Mouse (Mus musculus) liver, embryonic 13.5 days (tissue): ENCODE results near the gene Hist2h2aa1. TPM values are rescaled to one million over a fixed set of nuclear protein-coding genes. Genes with fewer than 3 reads are reported as not detected.
"Not testable (repeated sequence)": the region's sequence is repeated elsewhere in the genome, so short reads cannot be mapped to it uniquely, and the experiment has no call there.

Source experiments
- ATAC-seq: fragments of 200-750 bp; cut with Nextera tagmentation; 2 replicates; pipeline ENCODE4 v1.8.0; 2017; ENCODE audit warnings: low read depth, mild to moderate bottlenecking, moderate number of reproducible peaks, moderate library complexity
- DNase-seq: peaks from one replicate; pipeline ENCODE4 v3.0.0; 2022
- H3K27ac ChIP-seq: fragments of 300-500 bp; sonication (generic); 2 replicates; pipeline ENCODE4 v1.5.1; 2015; ENCODE audit warnings: moderate library complexity, mild to moderate bottlenecking, inconsistent platforms
- H3K27me3 ChIP-seq: fragments of 300-500 bp; sonication (generic); 2 replicates; pipeline ENCODE4 v1.6.1; 2015; ENCODE audit warnings: mild to moderate bottlenecking, inconsistent platforms
- H3K36me3 ChIP-seq: fragments of 300-500 bp; sonication (generic); 2 replicates; pipeline ENCODE4 v1.6.1; 2015; ENCODE audit warnings: mild to moderate bottlenecking, inconsistent platforms
- H3K4me1 ChIP-seq: fragments of 300-500 bp; sonication (generic); replicated peaks from 2 replicates; pipeline ENCODE4 v1.6.1; 2015; ENCODE audit warnings: inconsistent platforms
- H3K4me2 ChIP-seq: fragments of 300-500 bp; sonication (generic); 2 replicates; pipeline ENCODE4 v1.6.1; 2015; ENCODE audit warnings: inconsistent platforms, mild to moderate bottlenecking, moderate library complexity
- H3K4me3 ChIP-seq: fragments of 300-500 bp; sonication (generic); replicated peaks from 2 replicates; pipeline ENCODE4 v1.5.1; 2015; ENCODE audit warnings: mild to moderate bottlenecking, inconsistent platforms
- H3K9ac ChIP-seq: fragments of 300-500 bp; sonication (generic); 2 replicates; pipeline ENCODE4 v1.6.1; 2015; ENCODE audit warnings: mild to moderate bottlenecking, inconsistent platforms
- H3K9me3 ChIP-seq: fragments of 300-500 bp; sonication (generic); replicated peaks from 2 replicates; pipeline ENCODE4 v1.6.1; 2016; ENCODE audit warnings: inconsistent platforms
- WGBS: fragments of 180-500 bp; shearing (Covaris S2); methylation state at CpG from one replicate; pipeline ENCODE4 v1.1.7; 2015; ENCODE audit not compliant: insufficient replicate concordance; 5-methylcytosine and 5-hydroxymethylcytosine counted together
- polyA plus RNA-seq: library from polyadenylated mRNA; unstranded; fragments of >200 nt; fragmentation: Nextera tagmentation; extraction: Ambion mirVana; gene quantifications from 2 replicates; pipeline ENCODE4 v1.2.1, GENCODE M21; 2015

Gene Hist2h2aa1
- polyA plus RNA-seq, 1 experiment from 2014 or later = 40.6 TPM

- peak within 1 kb of the TSS; percentile 95 for H3K9ac ChIP-seq
- peak within 1 kb of the TSS; percentile 72 for H3K4me3 ChIP-seq
- no peaks in the 10 kb centered on the region for H3K27me3 ChIP-seq
- H3K27ac ChIP-seq = peak within 1 kb of the TSS; percentile 100
- H3K4me1 ChIP-seq = peaks cover 58% of the 10 kb centered on the region
- WGBS = 0% methylated on average over 37 of the region's 37 CpGs
- H3K4me2 ChIP-seq = peak within 1 kb of the TSS; percentile 92
- DNase-seq (peak; percentile 75), ATAC-seq (peak; percentile 64)
- no peaks in the 10 kb centered on the region for H3K9me3 ChIP-seq
- no peaks in the 10 kb centered on the region for H3K36me3 ChIP-seq
These were observed 25.6 kb upstream of the Hist2h2aa1 start, which contains the start of the genes Bola1 and Hist2h2ab for GRCm38 (mm10) chr3:96219661-96220130. Gene Bola1 (minus strand): TSS chr3:96219709. Gene Hist2h2ab (plus strand): TSS chr3:96219865.

GRCm38 (mm10) chr3:96220131-96220764 is 25.0 kb upstream of the Hist2h2aa1 start:
- ATAC-seq (peak; percentile 5; the same call in 1 of the 2 replicates), DNase-seq (peak; percentile 52)
- Histone ChIP-seq H3K27ac (peak overlapping the region; percentile 100), H3K4me3 (peak overlapping the region; percentile 72), H3K4me1 (peaks cover 61% of the 10 kb centered on the region), H3K4me2 (peak overlapping the region; percentile 92), H3K9ac (peak overlapping the region; percentile 95)
- under 1% methylated on average over 41 of the region's 47 CpGs for WGBS
- H3K27me3 ChIP-seq, H3K9me3 ChIP-seq, H3K36me3 ChIP-seq: not testable (repeated sequence)

GRCm38 (mm10) chr3:96220765-96221639 is 24.3 kb upstream of the Hist2h2aa1 start, which contains the start of the genes Hist2h2ac and Hist2h2be:
Gene Hist2h2ac (minus strand): TSS chr3:96220880.
Gene Hist2h2be (plus strand): TSS chr3:96221119.
- Histone ChIP-seq H3K27me3 (no peaks in the 10 kb centered on the region), H3K4me3 (peak within 1 kb of the TSS; percentile 72), H3K27ac (peak within 1 kb of the TSS; percentile 100), H3K4me1 (peaks cover 63% of the 10 kb centered on the region), H3K9ac (peak within 1 kb of the TSS; percentile 95), H3K36me3 (no peaks in the 10 kb centered on the region), H3K9me3 (no peaks in the 10 kb centered on the region), H3K4me2 (peak within 1 kb of the TSS; percentile 92)
- peak; percentile 91 for DNase-seq
- WGBS = under 1% methylated on average over 43 of the region's 43 CpGs
- peak; percentile 91 for ATAC-seq

- 22% methylated on average over 9 of the region's 9 CpGs for WGBS
- Histone ChIP-seq H3K27me3 (no peaks in the 10 kb centered on the region), H3K4me1 (peaks cover 69% of the 10 kb centered on the region), H3K9ac (peak overlapping the region; percentile 95), H3K36me3 (no peaks in the 10 kb centered on the region), H3K9me3 (no peaks in the 10 kb centered on the region), H3K4me2 (peak overlapping the region; percentile 92), H3K4me3 (peak overlapping the region; percentile 72), H3K27ac (peak overlapping the region; percentile 100)
- ATAC-seq (no peak), DNase-seq (no peak)
These were observed 23.7 kb upstream of the Hist2h2aa1 start for GRCm38 (mm10) chr3:96221640-96222038.

GRCm38 (mm10) chr3:96222774-96223173 is 22.5 kb upstream of the Hist2h2aa1 start:
- 86% methylated on average over 4 of the region's 4 CpGs for WGBS

GRCm38 (mm10) chr3:96225421-96225820 is 19.9 kb upstream of the Hist2h2aa1 start:
- Histone ChIP-seq H3K4me2 (peak overlapping the region; percentile 92), H3K9me3 (no peaks in the 10 kb centered on the region), H3K36me3 (no peaks in the 10 kb centered on the region), H3K27me3 (no peaks in the 10 kb centered on the region), H3K27ac (peak overlapping the region; percentile 64), H3K4me3 (peak overlapping the region; percentile 72), H3K9ac (peak overlapping the region; percentile 95), H3K4me1 (peaks cover 70% of the 10 kb centered on the region)
- ATAC-seq (no peak), DNase-seq (no peak)
- 57% methylated on average over 2 of the region's 2 CpGs for WGBS

More at GRCm38 (mm10) chr3:96222774-96223173, 22.5 kb upstream of the Hist2h2aa1 start:
- peak overlapping the region; percentile 95 for H3K9ac ChIP-seq
- H3K27me3 ChIP-seq = no peaks in the 10 kb centered on the region
- H3K4me3 ChIP-seq = peak overlapping the region; percentile 72
- no peaks in the 10 kb centered on the region for H3K36me3 ChIP-seq
- ATAC-seq (no peak), DNase-seq (no peak)
- peak overlapping the region; percentile 100 for H3K27ac ChIP-seq
- H3K9me3 ChIP-seq = no peaks in the 10 kb centered on the region
- H3K4me2 ChIP-seq = peak overlapping the region; percentile 92
- H3K4me1 ChIP-seq = peaks cover 79% of the 10 kb centered on the region

GRCm38 (mm10) chr3:96226695-96227648 is 18.3 kb upstream of the Hist2h2aa1 start:
- Histone ChIP-seq H3K9ac (0 out of 2 replicates have a peak overlapping the region, but pooled peaks have one; percentile 1), H3K4me3 (no peak overlapping the region), H3K4me1 (peaks cover 70% of the 10 kb centered on the region), H3K36me3 (no peaks in the 10 kb centered on the region), H3K9me3 (no peaks in the 10 kb centered on the region), H3K4me2 (no peak overlapping the region), H3K27me3 (no peaks in the 10 kb centered on the region), H3K27ac (peak overlapping the region; percentile 3; the same call in 1 of the 2 replicates)
- DNase-seq (no peak), ATAC-seq (no peak)
- 59% methylated on average over 8 of the region's 8 CpGs for WGBS

GRCm38 (mm10) chr3:96228828-96229227 is 16.5 kb upstream of the Hist2h2aa1 start:
- no peak for DNase-seq
- no peaks in the 10 kb centered on the region for H3K27me3 ChIP-seq
- no peak overlapping the region for H3K9ac ChIP-seq
- H3K4me1 ChIP-seq = peaks cover 51% of the 10 kb centered on the region
- H3K4me2 ChIP-seq = no peak overlapping the region
- no peaks in the 10 kb centered on the region for H3K36me3 ChIP-seq
- 68% methylated on average over 2 of the region's 2 CpGs for WGBS
- H3K4me3 ChIP-seq = no peak overlapping the region
- H3K27ac ChIP-seq = no peak overlapping the region
- H3K9me3 ChIP-seq = no peaks in the 10 kb centered on the region
- ATAC-seq = no peak

GRCm38 (mm10) chr3:96230404-96230803 is 14.9 kb upstream of the Hist2h2aa1 start:
- 32% methylated on average over 2 of the region's 2 CpGs for WGBS
- H3K4me1 ChIP-seq = peaks cover 35% of the 10 kb centered on the region
- no peaks in the 10 kb centered on the region for H3K36me3 ChIP-seq
- H3K27ac ChIP-seq = no peak overlapping the region
- H3K4me2 ChIP-seq = no peak overlapping the region
- DNase-seq = no peak
- no peak overlapping the region for H3K4me3 ChIP-seq
- H3K9me3 ChIP-seq = no peaks in the 10 kb centered on the region
- ATAC-seq = no peak
- H3K27me3 ChIP-seq = no peaks in the 10 kb centered on the region
- H3K9ac ChIP-seq = no peak overlapping the region

- no peak overlapping the region for H3K4me2 ChIP-seq
- no peaks in the 10 kb centered on the region for H3K9me3 ChIP-seq
- H3K27me3 ChIP-seq = no peaks in the 10 kb centered on the region
- DNase-seq (no peak), ATAC-seq (no peak)
- H3K4me1 ChIP-seq = peaks cover 35% of the 10 kb centered on the region
- H3K4me3 ChIP-seq = no peak overlapping the region
- H3K27ac ChIP-seq = no peak overlapping the region
- WGBS = 58% methylated on average over 4 of the region's 4 CpGs
- no peak overlapping the region; the same call in 1 of the 2 replicates for H3K9ac ChIP-seq
- no peaks in the 10 kb centered on the region for H3K36me3 ChIP-seq
These were observed 14.2 kb upstream of the Hist2h2aa1 start for GRCm38 (mm10) chr3:96230910-96231757.
